Mouse (Mus musculus): ENCODE results near the gene Tmx2. TPM values are rescaled to one million over a fixed set of nuclear protein-coding genes. Genes with fewer than 3 reads are reported as not detected.

Gene Tmx2
- polyA plus RNA-seq, 1 experiment from 2014 or later, result 364 TPM

GRCm38 (mm10) chr2:84634934-84635482 lies 43.9 kb downstream of the Tmx2 start:
- Histone ChIP-seq H3K27ac (ENCODE audit: low read depth, low read length) (peak overlapping the region; percentile 79), H3K9me3 (ENCODE audit: control insufficient read depth, low read length) (no peaks in the 10 kb centered on the region), H3K4me3 (ENCODE audit: low read length) (no peak overlapping the region), H3K27me3 (replicated peaks; ENCODE audit: control insufficient read depth, insufficient read depth, low read length) (no peaks in the 10 kb centered on the region), H3K9ac (ENCODE audit: low read depth, low read length) (no peak overlapping the region), H3K4me2 (ENCODE audit: low read length) (peak overlapping the region; percentile 20), H3K36me3 (ENCODE audit: control insufficient read depth, insufficient read depth, low read length) (no peaks in the 10 kb centered on the region), H3K4me1 (ENCODE audit: control insufficient read depth, insufficient read depth, low read depth, low read length) (peaks cover 34% of the 10 kb centered on the region)
- WGBS, result 22% methylated on average over 4 of the region's 4 CpGs
- ATAC-seq, result no peak

- Histone ChIP-seq H3K4me3 (ENCODE audit: low read length) (no peak overlapping the region), H3K4me2 (ENCODE audit: low read length) (no peak overlapping the region), H3K27ac (ENCODE audit: low read depth, low read length) (no peak overlapping the region), H3K36me3 (ENCODE audit: control insufficient read depth, insufficient read depth, low read length) (no peaks in the 10 kb centered on the region), H3K4me1 (ENCODE audit: control insufficient read depth, insufficient read depth, low read depth, low read length) (peaks cover 34% of the 10 kb centered on the region), H3K27me3 (replicated peaks; ENCODE audit: control insufficient read depth, insufficient read depth, low read length) (no peaks in the 10 kb centered on the region), H3K9ac (ENCODE audit: low read depth, low read length) (no peak overlapping the region), H3K9me3 (ENCODE audit: control insufficient read depth, low read length) (no peaks in the 10 kb centered on the region)
- ATAC-seq, result no peak
- WGBS, result 72% methylated on average over 4 of the region's 4 CpGs
Measured at GRCm38 (mm10) chr2:84634006-84634405, 44.9 kb downstream of the Tmx2 start.

- H3K4me3 ChIP-seq (ENCODE audit: low read length), result no peak overlapping the region
- no peaks in the 10 kb centered on the region for H3K36me3 ChIP-seq (ENCODE audit: control insufficient read depth, insufficient read depth, low read length)
- no peaks in the 10 kb centered on the region for H3K27me3 ChIP-seq (replicated peaks; ENCODE audit: control insufficient read depth, insufficient read depth, low read length)
- H3K4me1 ChIP-seq (ENCODE audit: control insufficient read depth, insufficient read depth, low read depth, low read length), result peaks cover 30% of the 10 kb centered on the region
- H3K9ac ChIP-seq (ENCODE audit: low read depth, low read length), result no peak overlapping the region
- WGBS, result 11% methylated on average over 3 of the region's 3 CpGs
- no peak overlapping the region for H3K27ac ChIP-seq (ENCODE audit: low read depth, low read length)
- ATAC-seq, result no peak
- H3K9me3 ChIP-seq (ENCODE audit: control insufficient read depth, low read length), result no peaks in the 10 kb centered on the region
- no peak overlapping the region for H3K4me2 ChIP-seq (ENCODE audit: low read length)
Measured at GRCm38 (mm10) chr2:84632999-84633398, 45.9 kb downstream of the Tmx2 start.

DNA sequence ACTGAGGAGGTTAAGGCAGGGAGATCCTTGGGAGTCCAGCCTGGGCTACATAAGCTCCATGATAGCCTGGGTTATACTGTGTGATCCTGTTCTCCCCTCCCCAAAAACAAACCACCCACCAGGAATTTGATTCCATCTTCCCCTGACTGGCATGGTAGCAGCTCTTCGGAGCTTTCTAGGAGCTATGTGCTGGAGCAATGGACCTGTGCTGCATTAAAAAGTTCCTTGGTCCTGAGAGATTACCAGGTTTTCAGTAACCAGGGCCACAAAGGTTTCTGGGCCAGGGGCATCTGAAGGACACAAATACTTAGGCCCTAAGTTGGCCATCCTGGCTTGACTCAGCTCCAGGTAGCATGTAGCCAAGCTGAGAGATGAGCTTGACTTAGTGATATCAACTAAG lies 46.9 kb downstream of the Tmx2 start:
- Histone ChIP-seq H3K36me3 (ENCODE audit: control insufficient read depth, insufficient read depth, low read length) (no peaks in the 10 kb centered on the region), H3K4me3 (ENCODE audit: low read length) (no peak overlapping the region), H3K4me2 (ENCODE audit: low read length) (no peak overlapping the region), H3K4me1 (ENCODE audit: control insufficient read depth, insufficient read depth, low read depth, low read length) (peaks cover 22% of the 10 kb centered on the region), H3K9ac (ENCODE audit: low read depth, low read length) (no peak overlapping the region), H3K27ac (ENCODE audit: low read depth, low read length) (no peak overlapping the region), H3K27me3 (replicated peaks; ENCODE audit: control insufficient read depth, insufficient read depth, low read length) (no peaks in the 10 kb centered on the region), H3K9me3 (ENCODE audit: control insufficient read depth, low read length) (no peaks in the 10 kb centered on the region)
- no peak for ATAC-seq
- WGBS, result 100% methylated on average over 1 of the region's 1 CpGs

GRCm38 (mm10) chr2:84627036-84627435 lies 51.9 kb downstream of the Tmx2 start:
- 70% methylated on average over 3 of the region's 3 CpGs for WGBS
- Histone ChIP-seq H3K27me3 (replicated peaks; ENCODE audit: control insufficient read depth, insufficient read depth, low read length) (no peaks in the 10 kb centered on the region), H3K4me3 (ENCODE audit: low read length) (no peak overlapping the region), H3K27ac (ENCODE audit: low read depth, low read length) (no peak overlapping the region), H3K9me3 (ENCODE audit: control insufficient read depth, low read length) (no peaks in the 10 kb centered on the region), H3K4me2 (ENCODE audit: low read length) (no peak overlapping the region), H3K4me1 (ENCODE audit: control insufficient read depth, insufficient read depth, low read depth, low read length) (no peaks in the 10 kb centered on the region), H3K36me3 (ENCODE audit: control insufficient read depth, insufficient read depth, low read length) (peaks cover 8% of the 10 kb centered on the region; the same call in 1 of the 2 replicates), H3K9ac (ENCODE audit: low read depth, low read length) (no peak overlapping the region)
- no peak for ATAC-seq

DNA sequence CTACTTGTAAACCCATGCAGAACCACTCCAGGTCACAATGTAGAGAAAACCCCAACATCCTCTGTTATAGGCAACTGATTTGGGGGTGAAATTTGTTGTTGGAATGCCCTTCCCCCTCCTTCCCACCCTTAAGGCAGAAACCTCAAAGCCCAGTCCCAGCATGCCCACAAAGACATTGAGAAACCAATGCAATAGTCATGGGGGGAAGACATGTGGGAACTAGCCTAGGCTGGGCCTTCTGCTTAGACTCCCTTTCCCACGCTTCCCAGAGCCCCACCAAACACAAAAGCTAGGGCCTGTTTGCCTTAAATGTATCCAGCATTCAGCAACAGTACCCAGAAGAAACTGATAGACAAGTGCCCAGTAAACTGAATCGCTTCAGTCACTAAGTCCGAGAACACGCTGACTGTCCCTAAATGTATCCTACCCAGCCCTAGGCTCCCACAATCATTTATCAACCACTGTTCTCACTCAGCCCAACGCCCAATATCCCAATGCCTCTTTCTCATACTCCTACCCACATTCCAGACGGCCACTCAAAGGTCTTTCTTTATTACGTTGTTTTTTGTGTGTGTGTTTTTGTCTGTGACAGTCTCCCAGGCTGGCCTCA lies 52.5 kb downstream of the Tmx2 start:
- Histone ChIP-seq H3K4me1 (ENCODE audit: control insufficient read depth, insufficient read depth, low read depth, low read length) (no peaks in the 10 kb centered on the region), H3K27me3 (replicated peaks; ENCODE audit: control insufficient read depth, insufficient read depth, low read length) (no peaks in the 10 kb centered on the region), H3K4me2 (ENCODE audit: low read length) (no peak overlapping the region), H3K9me3 (ENCODE audit: control insufficient read depth, low read length) (no peaks in the 10 kb centered on the region), H3K36me3 (ENCODE audit: control insufficient read depth, insufficient read depth, low read length) (peaks cover 8% of the 10 kb centered on the region; the same call in 1 of the 2 replicates), H3K4me3 (ENCODE audit: low read length) (no peak overlapping the region), H3K9ac (ENCODE audit: low read depth, low read length) (no peak overlapping the region), H3K27ac (ENCODE audit: low read depth, low read length) (no peak overlapping the region)
- ATAC-seq, result no peak
- WGBS, result 68% methylated on average over 7 of the region's 7 CpGs

DNA sequence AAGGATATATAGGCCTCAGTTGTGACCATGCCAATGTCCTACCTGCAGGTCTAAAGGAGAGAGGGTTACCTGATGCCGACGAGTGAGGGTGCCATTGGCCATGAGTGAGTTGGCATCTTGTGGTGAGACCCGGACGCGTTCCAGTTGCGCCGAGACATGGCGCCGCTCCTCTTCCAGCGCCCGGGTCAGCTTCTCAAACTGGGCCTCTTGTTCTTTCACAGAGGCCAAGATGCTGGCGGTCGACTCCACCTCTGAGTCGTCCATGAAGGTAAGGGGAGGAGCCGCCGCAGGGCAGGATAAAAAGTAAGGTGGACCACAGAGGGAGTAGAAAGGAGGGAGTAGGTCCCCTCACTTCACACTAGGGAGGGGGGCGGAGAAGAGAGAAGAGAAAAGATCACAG lies 54.7 kb downstream of the Tmx2 start:
- H3K27ac ChIP-seq (ENCODE audit: low read depth, low read length), result no peak overlapping the region
- no peaks in the 10 kb centered on the region for H3K27me3 ChIP-seq (replicated peaks; ENCODE audit: control insufficient read depth, insufficient read depth, low read length)
- WGBS, result 95% methylated on average over 17 of the region's 17 CpGs
- H3K4me2 ChIP-seq (ENCODE audit: low read length), result no peak overlapping the region
- H3K9ac ChIP-seq (ENCODE audit: low read depth, low read length), result no peak overlapping the region
- H3K4me1 ChIP-seq (ENCODE audit: control insufficient read depth, insufficient read depth, low read depth, low read length), result no peaks in the 10 kb centered on the region
- H3K4me3 ChIP-seq (ENCODE audit: low read length), result no peak overlapping the region
- H3K9me3 ChIP-seq (ENCODE audit: control insufficient read depth, low read length), result no peaks in the 10 kb centered on the region
- no peak for ATAC-seq
- H3K36me3 ChIP-seq (ENCODE audit: control insufficient read depth, insufficient read depth, low read length), result peaks cover 20% of the 10 kb centered on the region

DNA sequence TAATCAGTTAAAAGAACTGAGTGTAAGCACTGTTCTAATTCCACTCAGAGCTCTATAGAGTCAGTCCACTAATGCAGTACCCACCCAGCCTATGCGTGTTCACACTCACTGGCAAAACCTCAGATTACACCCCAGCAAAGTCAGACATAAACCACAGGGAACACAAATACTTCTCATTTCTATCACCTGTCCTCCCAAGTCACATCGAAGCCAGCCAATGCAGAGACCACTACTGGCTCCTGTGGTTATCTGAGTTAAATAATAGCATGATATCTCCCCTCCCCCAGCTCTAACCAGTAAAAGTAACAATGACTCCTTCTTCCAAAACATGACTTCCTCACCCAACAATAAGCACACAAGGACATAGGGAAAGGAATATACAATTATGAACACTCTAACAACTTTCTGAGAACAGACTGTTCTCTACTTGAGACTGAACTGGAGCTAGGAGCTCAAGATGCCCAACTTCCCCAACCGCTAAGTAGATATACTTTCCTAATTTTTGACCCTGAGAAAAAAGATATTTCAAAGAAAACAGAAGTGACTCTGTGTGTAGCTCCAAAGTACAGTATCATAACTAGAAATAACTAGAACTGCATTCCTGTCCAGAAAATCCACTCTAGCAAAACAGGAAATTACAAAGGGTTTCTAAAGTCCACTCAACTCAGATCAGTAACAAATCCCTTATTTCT lies 55.4 kb downstream of the Tmx2 start:
- Histone ChIP-seq H3K36me3 (ENCODE audit: control insufficient read depth, insufficient read depth, low read length) (peaks cover 22% of the 10 kb centered on the region), H3K27ac (ENCODE audit: low read depth, low read length) (no peak overlapping the region), H3K27me3 (replicated peaks; ENCODE audit: control insufficient read depth, insufficient read depth, low read length) (no peaks in the 10 kb centered on the region), H3K9me3 (ENCODE audit: control insufficient read depth, low read length) (no peaks in the 10 kb centered on the region), H3K4me1 (ENCODE audit: control insufficient read depth, insufficient read depth, low read depth, low read length) (no peaks in the 10 kb centered on the region), H3K4me3 (ENCODE audit: low read length) (no peak overlapping the region), H3K4me2 (ENCODE audit: low read length) (no peak overlapping the region), H3K9ac (ENCODE audit: low read depth, low read length) (no peak overlapping the region)
- no peak for ATAC-seq
- WGBS, result 92% methylated on average over 3 of the region's 3 CpGs

GRCm38 (mm10) chr2:84622668-84623067 lies 56.3 kb downstream of the Tmx2 start:
- 91% methylated on average over 2 of the region's 2 CpGs for WGBS
- ATAC-seq, result no peak
- H3K4me3 ChIP-seq (ENCODE audit: low read length), result no peak overlapping the region

More at GRCm38 (mm10) chr2:84622668-84623067, 56.3 kb downstream of the Tmx2 start:
- no peak overlapping the region for H3K27ac ChIP-seq (ENCODE audit: low read depth, low read length)
- H3K27me3 ChIP-seq (replicated peaks; ENCODE audit: control insufficient read depth, insufficient read depth, low read length), result no peaks in the 10 kb centered on the region
- no peaks in the 10 kb centered on the region for H3K4me1 ChIP-seq (ENCODE audit: control insufficient read depth, insufficient read depth, low read depth, low read length)
- H3K9me3 ChIP-seq (ENCODE audit: control insufficient read depth, low read length), result no peaks in the 10 kb centered on the region
- peaks cover 22% of the 10 kb centered on the region for H3K36me3 ChIP-seq (ENCODE audit: control insufficient read depth, insufficient read depth, low read length)
- no peak overlapping the region for H3K4me2 ChIP-seq (ENCODE audit: low read length)
- no peak overlapping the region for H3K9ac ChIP-seq (ENCODE audit: low read depth, low read length)

Data from hindbrain, embryonic 16.5 days (tissue).